ENCODE assay signal across 8 mouse cellular contexts in the genomic region with DNA sequence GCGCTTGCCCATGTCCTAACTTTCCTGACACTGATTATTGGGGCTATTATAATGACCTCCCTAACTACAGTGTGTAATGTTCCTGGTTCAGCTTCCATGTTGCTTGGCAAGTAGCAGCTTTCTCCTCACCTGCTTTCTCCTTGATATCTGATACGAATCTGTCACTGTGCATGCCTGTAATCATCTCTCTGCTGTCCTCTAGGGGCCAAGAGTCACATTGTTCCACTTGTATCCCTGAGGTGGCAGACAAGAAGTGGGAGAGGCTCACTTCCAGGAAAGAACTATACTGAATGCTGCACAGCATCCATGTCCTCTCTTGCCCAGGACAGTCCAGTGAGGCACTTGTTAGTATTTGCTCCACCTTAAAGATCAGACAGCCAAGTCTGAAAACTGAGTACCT.
DNase-seq lines count a peak whose midpoint lies in the region; ATAC-seq and TF ChIP-seq lines count a peak whose summit lies in the region.
"Had no signal": no experiment of that assay in that cellular context is flagged by ENCODE, and none has a peak within 500 bp of the region (broad histone marks: within the 10 kb centered on the region; RNA-seq: fewer than 3 reads in every experiment).

No protein-coding gene starts in this region.

- no peak overlapping the region for H3K27ac ChIP-seq in liver, adult 2 months (replicated peaks; ENCODE audit: insufficient read depth, low read depth, low read length)
- no peak overlapping the region for H3K27ac ChIP-seq in liver, embryonic 12.5 days
- H3K27ac ChIP-seq: embryonic facial prominence, embryonic 12.5 days had no signal

- in situ Hi-C loops in Patski (cut with MboI; ENCODE audit: low pct_unique_long_range_greater_than_20kb) = no loop called here

- no peak for TF ChIP-seq CTCF in liver, adult 2 months (IDR thresholded peaks at IDR 0.05; ENCODE audit: low read depth, low read length)
- TF ChIP-seq CTCF in Patski (IDR thresholded peaks at IDR 0.05) = peak; percentile 31

- 56% methylated on average over 2 of the region's 2 CpGs for WGBS in liver, adult 2 months
- WGBS in liver, embryonic 12.5 days (ENCODE audit: insufficient replicate concordance) = 42% methylated on average over 2 of the region's 2 CpGs

- no peaks in the 10 kb centered on the region for H3K79me2 ChIP-seq in liver, adult 2 months (ENCODE audit: control insufficient read depth, insufficient read depth, low read length)

- CTCF ChIA-PET in Patski (lab: Charles Lee) = interaction anchor here (1.2 kb wide), 1 partner anchor 28 kb away, joined by 3 read pairs; no protein-coding TSS in a partner anchor

- H3K36me3 ChIP-seq in liver, adult 2 months (ENCODE audit: control insufficient read depth, insufficient read depth, low read length) = no peaks in the 10 kb centered on the region
- H3K36me3 ChIP-seq in liver, embryonic 12.5 days = no peaks in the 10 kb centered on the region
- H3K36me3 ChIP-seq: embryonic facial prominence, embryonic 12.5 days had no signal

- H3K4me2 ChIP-seq in liver, embryonic 12.5 days = no peak overlapping the region
- H3K4me2 ChIP-seq: embryonic facial prominence, embryonic 12.5 days had no signal

- no peaks in the 10 kb centered on the region for H3K27me3 ChIP-seq in liver, adult 2 months (ENCODE audit: control insufficient read depth, insufficient read depth, low read length)
- no peaks in the 10 kb centered on the region for H3K27me3 ChIP-seq in liver, embryonic 12.5 days (replicated peaks)
- H3K27me3 ChIP-seq in Patski = no peaks in the 10 kb centered on the region
- H3K27me3 ChIP-seq: embryonic facial prominence, embryonic 12.5 days had no signal

- no peaks in the 10 kb centered on the region for H3K4me1 ChIP-seq in liver, adult 2 months (ENCODE audit: control insufficient read depth, insufficient read depth, low read length)
- no peaks in the 10 kb centered on the region for H3K4me1 ChIP-seq in liver, embryonic 12.5 days
- H3K4me1 ChIP-seq: embryonic facial prominence, embryonic 12.5 days had no signal

- POLR2A ChIA-PET in Patski (lab: Charles Lee) = no interaction called here

- no peak overlapping the region for H3K4me3 ChIP-seq in liver, adult 2 months (ENCODE audit: insufficient read depth, low read depth, low read length)
- H3K4me3 ChIP-seq in liver, embryonic 12.5 days = no peak overlapping the region
- H3K4me3 ChIP-seq: embryonic facial prominence, embryonic 12.5 days had no signal

- no peaks in the 10 kb centered on the region for H3K9me3 ChIP-seq in liver, embryonic 12.5 days (replicated peaks)
- H3K9me3 ChIP-seq: embryonic facial prominence, embryonic 12.5 days had no signal

- ATAC-seq in liver, embryonic 12.5 days = no peak
- ATAC-seq in Patski = no peak

- H3K9ac ChIP-seq in liver, adult 2 months (ENCODE audit: low read depth, low read length) = no peak overlapping the region
- H3K9ac ChIP-seq in liver, embryonic 12.5 days = no peak overlapping the region
- H3K9ac ChIP-seq: embryonic facial prominence, embryonic 12.5 days had no signal

- peak; percentile 3 for DNase-seq in liver, adult 2 months (ENCODE audit: extremely low read depth, low read depth, low spot score)
- no peak for DNase-seq in Patski (ENCODE audit: low read depth, low spot score)
- DNase-seq in cerebellum, postnatal 10 days = peak; percentile 65 to 70
- DNase-seq in layer of hippocampus, adult 9-10 months (ENCODE audit: low spot score) = peak; percentile 9
- peak; percentile 35 to 42 for DNase-seq in right cerebral cortex, postnatal 10 days (ENCODE audit: low spot score in 2 of 2)
- no peak for DNase-seq in c-Kit-positive CD71-positive TER-119-positive erythroid progenitor cells, embryonic 14.5 days (ENCODE audit: low spot score)

- TF ChIP-seq POLR2A in liver, adult 2 months (IDR thresholded peaks at IDR 0.05; ENCODE audit: extremely low read depth, insufficient read depth, low read length) = no peak

Comparison
In these comparisons a context has a peak if more than half of its experiments do, and no peak if none do; other contexts are left out.
1. DNase-seq: peak in liver, adult 2 months (single experiment), cerebellum, postnatal 10 days (2 of 2), layer of hippocampus, adult 9-10 months (single experiment) and right cerebral cortex, postnatal 10 days (2 of 2); none in Patski (single experiment) and c-Kit-positive CD71-positive TER-119-positive erythroid progenitor cells, embryonic 14.5 days (single experiment).